Mouse (Mus musculus) cerebellum, postnatal 36 days (tissue): ENCODE measurements at regions not wholly inside any gene's neighbourhood (a gene's known extent, or its start where the extent isn't known, plus 50 kb on each side); places are given as distances from the start of the nearest gene placed in this dataset.
"Not testable (repeated sequence)": the region's sequence is repeated elsewhere in the genome, so short reads cannot be mapped to it uniquely, and the experiment has no call there.

Experiments
- DNase-seq, 2 experiments: peaks; one replicate each; pipeline ENCODE4 v3.0.0; 2021 to 2022; ENCODE audit warnings: mixed read lengths in 2 of 2

GRCm38 (mm10) chr4:8462414-8462813 lies 223.6 kb upstream of the Car8 start:
- not testable (repeated sequence) for DNase-seq

GRCm38 (mm10) chr4:8454346-8454745 lies 215.5 kb upstream of the Car8 start:
- DNase-seq: no peak

- DNase-seq: peak; percentile 51 to 53
Observed at GRCm38 (mm10) chr4:8432393-8432792, 193.6 kb upstream of the Car8 start.

- DNase-seq: no peak
Observed at GRCm38 (mm10) chr4:8431032-8431332, 192.1 kb upstream of the Car8 start.

GRCm38 (mm10) chr4:8430269-8431031 lies 191.6 kb upstream of the Car8 start:
- DNase-seq: no peak

- DNase-seq: no peak
Observed at GRCm38 (mm10) chr4:8429771-8430170, 190.9 kb upstream of the Car8 start.

- no peak for DNase-seq
Observed at GRCm38 (mm10) chr4:8428629-8429523, 190.0 kb upstream of the Car8 start.

GRCm38 (mm10) chr4:8427812-8428211 lies 189.0 kb upstream of the Car8 start:
- no peak for DNase-seq

GRCm38 (mm10) chr4:8423392-8424045 lies 184.7 kb upstream of the Car8 start:
- no peak for DNase-seq

GRCm38 (mm10) chr4:8421285-8421684 lies 182.4 kb upstream of the Car8 start:
- DNase-seq: no peak

GRCm38 (mm10) chr4:8418374-8419031 lies 179.7 kb upstream of the Car8 start:
- DNase-seq: no peak

- no peak for DNase-seq
Observed at GRCm38 (mm10) chr4:8417821-8418220, 179.0 kb upstream of the Car8 start.

- no peak for DNase-seq
Observed at GRCm38 (mm10) chr4:8413307-8413706, 174.5 kb upstream of the Car8 start.

GRCm38 (mm10) chr4:8400069-8400468 lies 161.2 kb upstream of the Car8 start:
- DNase-seq: no peak

- DNase-seq: no peak
Observed at GRCm38 (mm10) chr4:8399430-8399829, 160.6 kb upstream of the Car8 start.

- DNase-seq: peak in 1 of 2 experiments; percentile 21
Observed at GRCm38 (mm10) chr4:8398969-8399368, 160.1 kb upstream of the Car8 start.

- DNase-seq: no peak
Observed at GRCm38 (mm10) chr4:8383162-8383561, 144.3 kb upstream of the Car8 start.

GRCm38 (mm10) chr4:8382125-8382417 lies 143.2 kb upstream of the Car8 start:
- no peak for DNase-seq

GRCm38 (mm10) chr4:8381408-8382124 lies 142.7 kb upstream of the Car8 start:
- no peak for DNase-seq

GRCm38 (mm10) chr4:8380711-8381338 lies 142.0 kb upstream of the Car8 start:
- peak; percentile 44 to 74 for DNase-seq

- DNase-seq: no peak
Observed at GRCm38 (mm10) chr4:8374737-8375489, 136.1 kb upstream of the Car8 start.
